Mouse (Mus musculus): ENCODE results near the gene Pomc. TPM values are rescaled to one million over a fixed set of nuclear protein-coding genes. Genes with fewer than 3 reads are reported as not detected.
A peak's percentile ranks its signal among the peaks of the same experiment; 100 is the strongest.
"Not testable (repeated sequence)": the region's sequence is repeated elsewhere in the genome, so short reads cannot be mapped to it uniquely, and the experiment has no call there.

The Pomc gene
- polyA plus RNA-seq, 1 experiment from 2014 or later: 1.7 TPM

- Histone ChIP-seq H3K27me3 (replicated peaks; ENCODE audit: control insufficient read depth, insufficient read depth, low read length) (peaks cover 17% of the 10 kb centered on the region), H3K36me3 (ENCODE audit: control insufficient read depth, insufficient read depth, low read length) (no peaks in the 10 kb centered on the region), H3K4me1 (replicated peaks; ENCODE audit: control insufficient read depth, insufficient read depth, low read length) (peaks cover 8% of the 10 kb centered on the region; the same call in 1 of the 2 replicates), H3K4me3 (ENCODE audit: low read depth, low read length) (no peak overlapping the region), H3K27ac (ENCODE audit: low read depth, low read length) (no peak overlapping the region), H3K9me3 (ENCODE audit: control insufficient read depth, low read length) (no peaks in the 10 kb centered on the region), H3K9ac (ENCODE audit: low read depth, low read length) (no peak overlapping the region), H3K4me2 (no peak overlapping the region)
- DNase-seq (ENCODE audit: low spot score) (no peak), ATAC-seq (replicated peaks; ENCODE audit: low FRiP score) (no peak)
- 18% methylated on average over 3 of the region's 3 CpGs for WGBS
These were observed 1.6 kb downstream of the Pomc start for GRCm38 (mm10) chr12:3956351-3956750.

DNA sequence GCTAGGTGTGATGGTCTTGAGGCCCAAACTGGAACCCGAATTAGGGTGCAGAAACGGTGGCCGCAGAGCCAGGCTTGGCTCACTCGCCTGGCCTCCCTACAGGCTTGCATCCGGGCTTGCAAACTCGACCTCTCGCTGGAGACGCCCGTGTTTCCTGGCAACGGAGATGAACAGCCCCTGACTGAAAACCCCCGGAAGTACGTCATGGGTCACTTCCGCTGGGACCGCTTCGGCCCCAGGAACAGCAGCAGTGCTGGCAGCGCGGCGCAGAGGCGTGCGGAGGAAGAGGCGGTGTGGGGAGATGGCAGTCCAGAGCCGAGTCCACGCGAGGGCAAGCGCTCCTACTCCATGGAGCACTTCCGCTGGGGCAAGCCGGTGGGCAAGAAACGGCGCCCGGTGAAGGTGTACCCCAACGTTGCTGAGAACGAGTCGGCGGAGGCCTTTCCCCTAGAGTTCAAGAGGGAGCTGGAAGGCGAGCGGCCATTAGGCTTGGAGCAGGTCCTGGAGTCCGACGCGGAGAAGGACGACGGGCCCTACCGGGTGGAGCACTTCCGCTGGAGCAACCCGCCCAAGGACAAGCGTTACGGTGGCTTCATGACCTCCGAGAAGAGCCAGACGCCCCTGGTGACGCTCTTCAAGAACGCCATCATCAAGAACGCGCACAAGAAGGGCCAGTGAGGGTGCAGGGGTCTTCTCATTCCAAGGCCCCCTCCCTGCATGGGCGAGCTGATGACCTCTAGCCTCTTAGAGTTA is 5.2 kb downstream of the Pomc start:
- Histone ChIP-seq H3K4me2 (peak overlapping the region; percentile 90), H3K27ac (ENCODE audit: low read depth, low read length) (peak overlapping the region; percentile 79), H3K4me3 (ENCODE audit: low read depth, low read length) (peak overlapping the region; percentile 66), H3K36me3 (ENCODE audit: control insufficient read depth, insufficient read depth, low read length) (no peaks in the 10 kb centered on the region), H3K9ac (ENCODE audit: low read depth, low read length) (peak overlapping the region; percentile 71), H3K27me3 (replicated peaks; ENCODE audit: control insufficient read depth, insufficient read depth, low read length) (peaks cover 9% of the 10 kb centered on the region), H3K4me1 (replicated peaks; ENCODE audit: control insufficient read depth, insufficient read depth, low read length) (peaks cover 8% of the 10 kb centered on the region; the same call in 1 of the 2 replicates), H3K9me3 (ENCODE audit: control insufficient read depth, low read length) (no peaks in the 10 kb centered on the region)
- 3% methylated on average over 53 of the region's 53 CpGs for WGBS
- peak; percentile 85 for DNase-seq (ENCODE audit: low spot score)
- peak; percentile 91 for ATAC-seq (replicated peaks; ENCODE audit: low FRiP score)

- no peaks in the 10 kb centered on the region for H3K36me3 ChIP-seq (ENCODE audit: control insufficient read depth, insufficient read depth, low read length)
- peak overlapping the region; percentile 79; the same call in 1 of the 2 replicates for H3K27ac ChIP-seq (ENCODE audit: low read depth, low read length)
- 0 out of 2 replicates have a peak, but pooled peaks cover 5% of the 10 kb centered on the region for H3K27me3 ChIP-seq (replicated peaks; ENCODE audit: control insufficient read depth, insufficient read depth, low read length)
- H3K4me3 ChIP-seq (ENCODE audit: low read depth, low read length): peak overlapping the region; percentile 66
- 49% methylated on average over 4 of the region's 4 CpGs for WGBS
- H3K4me2 ChIP-seq: peak overlapping the region; percentile 90
- ATAC-seq (replicated peaks; ENCODE audit: low FRiP score): no peak
- peaks cover 8% of the 10 kb centered on the region; the same call in 1 of the 2 replicates for H3K4me1 ChIP-seq (replicated peaks; ENCODE audit: control insufficient read depth, insufficient read depth, low read length)
- H3K9me3 ChIP-seq (ENCODE audit: control insufficient read depth, low read length): no peaks in the 10 kb centered on the region
- no peak for DNase-seq (ENCODE audit: low spot score)
- no peak overlapping the region; the same call in 1 of the 2 replicates for H3K9ac ChIP-seq (ENCODE audit: low read depth, low read length)
These were observed 5.8 kb downstream of the Pomc start for GRCm38 (mm10) chr12:3960553-3960952.

- 81% methylated on average over 4 of the region's 4 CpGs for WGBS
- ATAC-seq (replicated peaks; ENCODE audit: low FRiP score) (no peak), DNase-seq (ENCODE audit: low spot score) (no peak)
- H3K4me2 ChIP-seq: no peak overlapping the region
- no peak overlapping the region for H3K4me3 ChIP-seq (ENCODE audit: low read depth, low read length)
- no peak overlapping the region for H3K9ac ChIP-seq (ENCODE audit: low read depth, low read length)
- H3K27ac ChIP-seq (ENCODE audit: low read depth, low read length): no peak overlapping the region
- 0 out of 2 replicates have a peak, but pooled peaks cover 2% of the 10 kb centered on the region for H3K27me3 ChIP-seq (replicated peaks; ENCODE audit: control insufficient read depth, insufficient read depth, low read length)
- no peaks in the 10 kb centered on the region; the same call in 1 of the 2 replicates for H3K4me1 ChIP-seq (replicated peaks; ENCODE audit: control insufficient read depth, insufficient read depth, low read length)
- no peaks in the 10 kb centered on the region for H3K9me3 ChIP-seq (ENCODE audit: control insufficient read depth, low read length)
- no peaks in the 10 kb centered on the region for H3K36me3 ChIP-seq (ENCODE audit: control insufficient read depth, insufficient read depth, low read length)
These were observed 12.4 kb downstream of the Pomc start for GRCm38 (mm10) chr12:3967196-3967595.

DNA sequence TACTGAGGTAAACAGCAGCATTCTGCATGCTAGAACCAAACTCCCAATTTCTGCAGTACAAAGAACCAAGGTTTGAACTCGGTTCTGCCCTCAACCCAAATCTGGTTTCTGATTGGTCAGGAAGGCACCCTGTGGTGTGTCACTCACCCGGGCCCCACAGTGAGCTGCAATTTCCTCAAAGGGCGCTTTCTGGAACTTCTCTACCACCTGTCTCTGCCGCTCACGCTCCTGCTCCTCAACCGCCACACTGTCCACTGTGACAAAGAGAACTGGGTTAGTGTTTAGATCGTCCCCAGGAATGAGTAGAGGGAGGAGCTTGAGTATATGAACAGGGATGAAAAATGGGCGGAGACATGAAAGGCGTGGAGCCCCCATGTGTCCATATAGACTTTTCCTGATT is 13.6 kb downstream of the Pomc start:
- Histone ChIP-seq H3K4me1 (replicated peaks; ENCODE audit: control insufficient read depth, insufficient read depth, low read length) (no peaks in the 10 kb centered on the region; the same call in 1 of the 2 replicates), H3K27ac (ENCODE audit: low read depth, low read length) (no peak overlapping the region), H3K27me3 (replicated peaks; ENCODE audit: control insufficient read depth, insufficient read depth, low read length) (0 out of 2 replicates have a peak, but pooled peaks cover 2% of the 10 kb centered on the region), H3K36me3 (ENCODE audit: control insufficient read depth, insufficient read depth, low read length) (no peaks in the 10 kb centered on the region), H3K4me3 (ENCODE audit: low read depth, low read length) (no peak overlapping the region), H3K4me2 (no peak overlapping the region), H3K9ac (ENCODE audit: low read depth, low read length) (no peak overlapping the region), H3K9me3 (ENCODE audit: control insufficient read depth, low read length) (no peaks in the 10 kb centered on the region)
- no peak for DNase-seq (ENCODE audit: low spot score)
- 42% methylated on average over 9 of the region's 9 CpGs for WGBS
- ATAC-seq (replicated peaks; ENCODE audit: low FRiP score): no peak

- 95% methylated on average over 6 of the region's 6 CpGs for WGBS
These were observed 18.4 kb downstream of the Pomc start for GRCm38 (mm10) chr12:3973169-3973568.

GRCm38 (mm10) chr12:3980991-3981349 is 26.2 kb downstream of the Pomc start:
- H3K4me3 ChIP-seq (ENCODE audit: low read depth, low read length): peak overlapping the region; percentile 47; the same call in 1 of the 2 replicates
- peak; percentile 3; the same call in 1 of the 2 replicates for ATAC-seq (replicated peaks; ENCODE audit: low FRiP score)
- no peak overlapping the region for H3K9ac ChIP-seq (ENCODE audit: low read depth, low read length)
- H3K36me3 ChIP-seq (ENCODE audit: control insufficient read depth, insufficient read depth, low read length): no peaks in the 10 kb centered on the region
- peaks cover 5% of the 10 kb centered on the region; the same call in 1 of the 2 replicates for H3K4me1 ChIP-seq (replicated peaks; ENCODE audit: control insufficient read depth, insufficient read depth, low read length)
- peak overlapping the region; percentile 85 for H3K4me2 ChIP-seq
- H3K27me3 ChIP-seq (replicated peaks; ENCODE audit: control insufficient read depth, insufficient read depth, low read length): peaks cover 16% of the 10 kb centered on the region
- no peaks in the 10 kb centered on the region for H3K9me3 ChIP-seq (ENCODE audit: control insufficient read depth, low read length)
- DNase-seq (ENCODE audit: low spot score): no peak
- H3K27ac ChIP-seq (ENCODE audit: low read depth, low read length): no peak overlapping the region
- 41% methylated on average over 1 of the region's 1 CpGs for WGBS

More at GRCm38 (mm10) chr12:3973169-3973568, 18.4 kb downstream of the Pomc start:
- not testable (repeated sequence) for H3K4me2 ChIP-seq; H3K27ac ChIP-seq (ENCODE audit: low read depth, low read length); DNase-seq (ENCODE audit: low spot score); H3K4me1 ChIP-seq (replicated peaks; ENCODE audit: control insufficient read depth, insufficient read depth, low read length); H3K27me3 ChIP-seq (replicated peaks; ENCODE audit: control insufficient read depth, insufficient read depth, low read length); H3K9me3 ChIP-seq (ENCODE audit: control insufficient read depth, low read length); H3K4me3 ChIP-seq (ENCODE audit: low read depth, low read length); H3K9ac ChIP-seq (ENCODE audit: low read depth, low read length); H3K36me3 ChIP-seq (ENCODE audit: control insufficient read depth, insufficient read depth, low read length); ATAC-seq (replicated peaks; ENCODE audit: low FRiP score)

DNA sequence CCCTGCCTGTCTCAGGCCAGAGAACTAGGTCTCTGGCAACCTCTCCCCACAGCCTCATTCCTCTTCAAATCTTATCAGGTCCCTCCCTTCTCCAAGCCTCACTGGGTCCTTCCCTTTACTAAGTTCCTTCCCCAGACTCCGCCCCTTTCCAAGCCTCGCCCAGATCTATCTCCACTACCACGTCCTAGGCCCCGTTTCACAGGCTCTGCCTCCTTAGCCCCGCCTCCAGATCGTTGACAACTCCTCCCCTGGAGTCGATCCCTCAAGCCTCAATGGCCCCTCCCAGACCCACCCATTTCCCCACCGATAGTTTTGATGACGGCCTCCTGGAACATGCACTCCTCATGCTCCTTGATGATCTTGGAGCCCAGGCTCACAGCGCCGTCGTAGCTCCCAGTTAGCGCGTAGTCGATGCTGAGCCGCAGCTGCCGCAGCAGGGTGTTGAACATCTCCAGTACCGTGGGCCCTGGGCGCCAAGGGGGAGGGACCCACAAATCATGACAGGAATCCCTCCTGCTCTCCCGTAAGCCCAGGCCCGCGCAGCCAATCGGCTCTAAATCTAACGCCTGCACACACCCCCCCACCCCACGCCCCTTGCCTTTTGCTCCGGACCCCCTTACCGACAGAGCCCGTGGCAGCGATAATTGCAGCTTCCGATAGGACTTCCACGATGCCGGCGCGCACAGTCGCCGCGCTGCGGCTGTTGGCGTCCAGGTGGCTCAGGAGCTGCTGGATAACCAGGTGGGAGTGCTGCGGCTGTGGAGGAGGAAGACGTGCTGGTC is 26.8 kb downstream of the Pomc start:
- DNase-seq (ENCODE audit: low spot score): peak; percentile 82
- Histone ChIP-seq H3K27me3 (replicated peaks; ENCODE audit: control insufficient read depth, insufficient read depth, low read length) (peaks cover 16% of the 10 kb centered on the region), H3K9me3 (ENCODE audit: control insufficient read depth, low read length) (no peaks in the 10 kb centered on the region), H3K27ac (ENCODE audit: low read depth, low read length) (no peak overlapping the region), H3K36me3 (ENCODE audit: control insufficient read depth, insufficient read depth, low read length) (no peaks in the 10 kb centered on the region), H3K4me2 (peak overlapping the region; percentile 85), H3K4me3 (ENCODE audit: low read depth, low read length) (peak overlapping the region; percentile 47), H3K4me1 (replicated peaks; ENCODE audit: control insufficient read depth, insufficient read depth, low read length) (peaks cover 5% of the 10 kb centered on the region; the same call in 1 of the 2 replicates), H3K9ac (ENCODE audit: low read depth, low read length) (no peak overlapping the region; the same call in 1 of the 2 replicates)
- ATAC-seq (replicated peaks; ENCODE audit: low FRiP score): peak; percentile 94
- under 1% methylated on average over 41 of the region's 41 CpGs for WGBS

All from liver, embryonic 11.5 days (tissue).